Mouse (Mus musculus): ENCODE measurements at regions not wholly inside any gene's neighbourhood (a gene's known extent, or its start where the extent isn't known, plus 50 kb on each side); places are given as distances from the start of the nearest gene placed in this dataset.

GRCm38 (mm10) chr10:122564473-122564872 is 114.1 kb upstream of the Ppm1h start:
- DNase-seq (ENCODE audit: low read depth, low spot score), result no peak

GRCm38 (mm10) chr10:122566601-122567000 is 112.0 kb upstream of the Ppm1h start:
- no peak for DNase-seq (ENCODE audit: low read depth, low spot score)

- no peak for DNase-seq (ENCODE audit: low read depth, low spot score)
Observed at GRCm38 (mm10) chr10:122569546-122570202, 108.9 kb upstream of the Ppm1h start.

- no peak for DNase-seq (ENCODE audit: low read depth, low spot score)
Observed at GRCm38 (mm10) chr10:122570909-122571551, 107.5 kb upstream of the Ppm1h start.

DNA sequence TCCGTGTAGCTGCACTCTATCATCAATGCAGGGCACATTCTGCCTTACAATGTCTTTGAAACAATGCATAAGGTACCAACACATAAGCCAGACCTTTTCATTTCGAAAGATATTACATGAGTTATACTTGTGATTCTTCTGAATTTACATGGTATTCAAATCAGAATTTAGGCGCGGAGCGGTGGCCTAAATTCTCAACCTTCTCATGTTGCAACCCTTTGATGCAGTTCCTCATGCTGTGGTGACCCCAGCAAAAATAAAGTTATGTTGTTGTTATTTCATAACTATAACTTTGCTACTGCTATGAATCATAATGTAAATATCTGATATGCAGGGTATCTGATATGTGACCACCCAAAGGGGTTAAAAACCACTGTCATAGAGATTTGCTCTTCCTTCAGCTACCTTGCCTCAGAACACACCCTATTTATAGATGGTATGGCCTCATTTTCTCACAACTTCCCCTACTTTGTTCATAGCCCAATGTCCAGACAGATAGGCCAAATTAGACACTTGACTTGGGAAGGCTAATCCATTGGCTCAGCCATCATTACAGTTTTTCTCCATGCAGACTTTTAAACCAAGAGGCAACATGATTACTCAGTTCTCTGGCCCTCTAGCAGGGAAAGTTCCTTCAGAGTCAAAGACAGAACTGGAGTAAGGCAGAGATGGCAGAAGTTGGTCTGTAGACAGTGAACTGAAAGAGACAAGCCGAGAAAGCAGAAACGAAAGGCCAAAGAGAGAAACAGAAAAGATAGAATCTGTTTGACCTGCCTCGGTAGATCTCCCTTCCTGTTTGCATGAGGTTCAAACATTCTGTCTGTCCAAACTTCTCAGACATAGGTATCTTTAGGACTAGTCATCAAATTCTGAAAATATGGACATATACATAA is 102.1 kb upstream of the Ppm1h start:
- no peak for DNase-seq (ENCODE audit: low read depth, low spot score)

- DNase-seq (ENCODE audit: low read depth, low spot score), result no peak
Observed at GRCm38 (mm10) chr10:122578209-122579001, 100.2 kb upstream of the Ppm1h start.

DNA sequence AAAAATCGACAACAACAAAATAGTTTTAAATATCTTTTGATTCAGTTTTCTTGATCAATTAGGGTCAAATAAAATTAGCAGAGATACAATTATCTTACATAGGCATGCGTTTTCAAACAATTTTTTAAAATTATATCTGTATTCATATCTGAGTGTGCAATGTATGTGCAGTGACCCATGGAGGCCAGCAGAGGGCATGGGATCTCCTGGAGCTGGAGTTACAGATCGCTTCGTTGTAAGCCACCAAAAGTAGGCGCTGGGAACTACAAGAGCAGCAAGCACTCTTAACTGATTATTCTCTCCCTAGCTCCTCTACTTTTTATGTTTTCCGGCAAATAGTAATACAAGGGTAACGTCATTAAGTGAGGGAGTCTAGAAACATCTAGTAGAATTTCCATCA is 97.5 kb upstream of the Ppm1h start:
- DNase-seq (ENCODE audit: low read depth, low spot score), result no peak

DNA sequence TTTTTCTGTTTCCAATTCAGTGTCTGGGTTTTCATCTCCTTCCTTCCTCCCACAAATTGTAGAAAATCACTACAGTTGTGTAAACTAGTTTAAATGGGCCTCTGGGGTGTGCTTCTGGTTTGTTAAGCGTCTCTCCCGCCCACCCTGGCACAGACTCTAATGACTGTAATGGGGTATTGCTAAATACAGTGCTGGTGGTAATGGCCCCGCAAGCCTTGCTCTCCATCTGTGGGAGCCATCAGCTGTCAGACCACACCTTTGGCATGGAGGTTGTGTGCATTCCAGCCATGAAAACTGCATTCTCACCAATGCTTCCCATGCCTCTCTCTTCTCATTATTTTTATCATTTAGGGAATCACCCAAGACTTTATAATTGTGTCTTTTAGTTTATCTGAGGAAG is 91.0 kb upstream of the Ppm1h start:
- no peak for DNase-seq (ENCODE audit: low read depth, low spot score)

DNA sequence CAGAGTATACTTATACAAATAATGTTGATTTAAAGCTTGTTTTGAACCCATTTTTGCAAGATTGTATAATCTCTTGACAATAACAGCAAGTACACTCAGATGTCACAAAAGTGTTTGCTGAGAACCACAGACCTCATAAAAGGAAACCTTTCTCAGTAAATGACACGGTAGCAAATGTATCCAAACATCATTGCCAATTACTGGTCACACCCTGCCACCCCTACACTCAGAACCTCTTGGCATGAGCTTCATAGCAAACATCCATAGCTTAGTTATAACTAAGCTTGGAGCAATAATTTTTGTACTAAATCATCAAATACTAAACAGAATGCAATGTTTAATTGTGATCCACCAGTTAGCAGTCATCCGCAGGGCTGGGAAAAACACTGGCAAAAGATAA is 79.1 kb upstream of the Ppm1h start:
- no peak for DNase-seq (ENCODE audit: low read depth, low spot score)

DNA sequence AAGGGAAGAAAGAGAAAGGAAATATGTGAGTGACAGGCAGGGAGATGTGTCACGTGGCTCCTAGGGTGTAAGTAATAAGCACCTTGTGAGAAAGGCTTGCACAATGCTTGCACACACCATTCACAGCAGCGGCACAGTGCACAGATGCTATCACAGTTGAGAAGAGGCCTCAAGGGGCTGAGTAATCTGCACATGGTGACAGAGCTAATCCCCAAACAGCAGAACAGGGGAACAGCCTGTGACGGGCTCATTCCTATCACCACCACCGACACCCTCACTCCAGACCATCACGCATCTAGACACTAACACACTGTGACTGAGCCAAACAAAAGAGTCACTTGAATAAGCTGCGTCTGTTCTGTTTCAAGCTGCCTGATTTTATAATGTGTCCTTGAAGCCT is 76.2 kb upstream of the Ppm1h start:
- DNase-seq (ENCODE audit: low read depth, low spot score), result no peak

DNA sequence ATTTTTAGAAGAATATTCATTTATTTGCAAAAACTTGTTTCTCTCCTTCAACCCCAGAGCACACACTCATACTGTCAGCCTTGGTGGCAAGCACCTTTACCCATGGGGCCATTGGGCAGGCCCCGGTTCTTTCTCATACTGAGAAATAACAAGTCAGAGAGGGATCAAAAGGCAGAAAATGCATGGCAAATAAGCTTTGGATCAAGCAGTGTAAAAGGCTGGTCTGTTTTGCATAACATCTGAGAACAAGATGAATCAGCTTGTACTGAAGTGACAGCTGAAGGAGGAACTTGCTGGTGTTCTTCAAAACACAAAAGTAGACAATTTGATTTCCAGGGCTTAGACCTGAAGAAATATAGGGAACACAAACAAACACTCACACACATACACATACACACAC is 74.6 kb upstream of the Ppm1h start:
- no peak for DNase-seq (ENCODE audit: low read depth, low spot score)

GRCm38 (mm10) chr10:122613281-122613680 is 65.3 kb upstream of the Ppm1h start:
- DNase-seq (ENCODE audit: low read depth, low spot score), result no peak

GRCm38 (mm10) chr10:122613891-122614290 is 64.7 kb upstream of the Ppm1h start:
- no peak for DNase-seq (ENCODE audit: low read depth, low spot score)

GRCm38 (mm10) chr10:122614720-122615119 is 63.8 kb upstream of the Ppm1h start:
- no peak for DNase-seq (ENCODE audit: low read depth, low spot score)

- no peak for DNase-seq (ENCODE audit: low read depth, low spot score)
Observed at GRCm38 (mm10) chr10:122615658-122616057, 62.9 kb upstream of the Ppm1h start.

DNA sequence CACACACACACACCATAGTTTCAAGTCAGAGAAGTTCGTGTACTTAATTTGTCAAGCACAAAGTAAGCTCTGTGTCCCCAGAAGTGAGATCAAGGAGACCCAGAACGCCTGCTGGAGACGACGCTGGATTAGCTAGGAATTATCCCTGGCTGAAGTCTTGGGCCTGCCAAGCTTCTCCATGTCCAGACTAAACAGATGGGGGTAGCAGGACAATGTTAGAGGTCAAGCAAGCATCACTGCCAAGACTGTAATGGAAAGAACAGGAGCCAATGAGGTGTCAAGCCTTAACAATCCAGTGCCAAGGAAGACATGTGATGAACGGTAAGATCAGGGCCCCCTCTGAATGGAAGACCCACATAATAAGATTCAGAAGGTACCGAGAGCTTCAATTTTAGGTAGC is 62.2 kb upstream of the Ppm1h start:
- no peak for DNase-seq (ENCODE audit: low read depth, low spot score)

GRCm38 (mm10) chr10:122618854-122619253 is 59.7 kb upstream of the Ppm1h start:
- no peak for DNase-seq (ENCODE audit: low read depth, low spot score)

DNA sequence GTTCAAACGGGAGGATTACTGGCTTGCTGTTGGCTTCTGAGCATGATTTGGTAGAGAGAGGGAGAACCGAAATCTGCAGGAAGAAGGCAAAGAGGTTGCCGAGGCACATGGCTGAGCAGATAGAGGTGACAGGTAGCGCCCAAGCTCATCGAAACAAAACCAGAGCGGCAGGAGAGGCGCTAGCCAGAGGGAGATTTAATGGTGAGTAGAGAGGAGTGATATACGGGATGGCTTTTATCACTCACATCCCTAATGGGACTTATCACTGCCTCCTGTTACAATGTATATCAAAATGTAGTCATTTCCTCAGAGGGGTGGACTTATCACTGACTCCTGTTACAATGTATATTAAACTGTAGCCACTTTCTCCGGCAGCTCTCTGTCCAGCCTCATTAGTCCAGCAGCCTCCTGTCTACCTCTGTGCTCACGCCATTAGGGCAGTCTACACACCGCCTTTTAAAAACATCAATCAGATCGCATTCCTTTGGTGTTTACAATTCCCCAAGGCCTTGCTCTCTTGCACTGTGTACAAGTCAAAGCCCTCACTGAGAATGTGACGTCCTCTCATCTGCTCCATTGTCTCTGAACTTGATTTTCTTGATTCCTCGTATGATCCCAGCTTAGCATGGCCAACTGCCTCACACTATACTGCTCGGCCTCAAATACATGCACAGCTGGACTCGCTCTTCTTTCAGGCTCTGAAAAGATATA is 59.0 kb upstream of the Ppm1h start:
- peak; percentile 16 for DNase-seq (ENCODE audit: low read depth, low spot score)
